Mouse (Mus musculus): ENCODE results near the gene Tnfaip2. TPM values are rescaled to one million over a fixed set of nuclear protein-coding genes. Genes with fewer than 3 reads are reported as not detected.
A peak's percentile ranks its signal among the peaks of the same experiment; 100 is the strongest.

Tnfaip2 gene
- polyA plus RNA-seq, 1 experiment from 2014 or later, result 1.3 TPM

DNA sequence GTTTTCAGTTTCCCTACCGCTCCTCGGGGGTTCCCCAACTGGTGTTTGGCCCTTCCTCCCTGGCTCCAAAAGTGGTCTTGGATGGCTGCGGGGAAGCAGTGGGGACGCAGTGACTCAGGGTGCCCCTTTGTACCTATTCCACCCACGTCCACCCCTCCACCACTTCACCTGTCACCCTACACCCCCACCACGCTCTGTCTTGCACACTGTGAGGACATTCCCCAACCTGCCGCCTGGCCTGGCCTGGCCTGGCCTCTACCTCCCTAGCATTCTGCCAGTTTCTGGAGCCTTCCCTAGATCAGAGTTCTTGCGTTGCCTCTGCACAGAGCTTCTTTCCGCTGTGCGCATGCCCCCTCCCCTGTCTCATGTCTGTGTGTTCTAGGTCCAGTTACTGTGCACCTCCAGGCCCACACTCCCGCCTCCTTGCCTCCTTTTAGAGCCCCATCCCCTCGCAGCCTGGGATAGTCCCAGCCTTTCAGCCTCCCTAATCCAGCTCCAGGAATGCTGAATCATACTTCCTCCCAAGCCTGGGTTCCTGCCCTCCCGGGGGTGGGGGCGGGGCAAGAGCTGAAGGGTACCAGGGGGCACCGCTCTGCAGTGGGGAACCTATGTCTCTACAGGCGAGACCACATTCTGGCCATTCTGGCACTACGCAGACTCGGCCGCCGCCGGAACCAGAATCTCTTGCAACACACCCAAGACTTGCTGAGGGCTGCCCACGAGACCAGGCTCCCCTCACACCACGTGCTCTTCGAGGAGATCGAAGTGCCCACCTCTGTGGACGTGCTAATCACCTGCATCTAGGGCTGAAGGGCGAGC, 12.0 kb upstream of the Tnfaip2 start:
- Histone ChIP-seq H3K4me1 (peaks cover 45% of the 10 kb centered on the region), H3K27ac (no peak overlapping the region), H3K27me3 (replicated peaks) (peaks cover 65% of the 10 kb centered on the region), H3K9ac (no peak overlapping the region; the same call in 1 of the 2 replicates), H3K4me2 (peak overlapping the region; percentile 63), H3K36me3 (replicated peaks) (no peaks in the 10 kb centered on the region), H3K4me3 (peak overlapping the region; percentile 35; the same call in 1 of the 2 replicates), H3K9me3 (no peaks in the 10 kb centered on the region)
- no peak for ATAC-seq (replicated peaks)
- 18% methylated on average over 27 of the region's 27 CpGs for WGBS

DNA sequence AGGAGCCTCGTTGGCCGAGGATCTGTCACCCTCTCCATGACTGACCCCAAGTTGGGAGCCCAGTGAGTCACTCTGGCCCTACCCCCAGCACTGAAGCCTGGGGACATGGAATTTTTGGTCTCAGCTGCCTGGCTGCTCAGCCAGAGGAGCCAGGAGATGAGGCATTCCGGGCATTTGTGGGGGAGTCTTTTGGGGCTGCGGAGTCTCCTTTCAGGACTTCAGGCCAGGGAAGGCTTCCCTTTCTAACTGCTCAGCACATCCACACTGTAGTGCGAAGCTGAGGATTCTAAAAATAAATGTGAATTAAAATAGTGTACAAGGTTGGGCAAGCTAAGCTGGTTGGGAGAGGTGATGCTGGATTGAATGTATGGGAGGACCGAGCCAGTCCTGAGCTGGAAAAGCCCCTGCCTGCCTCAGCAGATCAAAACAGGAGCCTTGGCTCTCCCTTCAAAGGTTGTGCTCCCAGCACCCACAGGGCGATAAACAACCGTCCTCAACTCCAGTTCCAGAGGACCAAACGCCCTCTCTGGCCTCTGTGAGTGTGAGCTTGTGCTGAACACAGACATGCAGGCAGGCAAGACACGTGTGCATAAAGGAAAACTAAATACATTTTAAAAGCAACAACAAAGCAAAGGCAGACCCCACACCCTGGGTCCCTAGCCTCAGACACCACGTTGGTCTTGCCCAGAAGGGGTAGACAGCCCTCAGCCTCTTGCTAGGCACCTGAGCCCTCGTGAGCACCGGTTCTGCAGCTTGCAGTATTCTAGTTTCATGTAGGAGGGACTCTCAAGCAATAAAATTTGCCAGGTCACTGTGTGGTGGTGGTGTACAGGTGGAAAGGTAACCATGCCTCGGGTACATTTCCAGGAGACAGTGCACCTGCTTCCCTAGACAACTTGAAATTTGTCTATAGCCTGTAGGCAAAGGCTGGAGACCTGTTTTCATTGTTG, 11.1 kb upstream of the Tnfaip2 start:
- WGBS, result 27% methylated on average over 14 of the region's 14 CpGs
- Histone ChIP-seq H3K4me1 (peaks cover 40% of the 10 kb centered on the region), H3K27me3 (replicated peaks) (peaks cover 58% of the 10 kb centered on the region), H3K9me3 (no peaks in the 10 kb centered on the region), H3K9ac (no peak overlapping the region), H3K4me3 (no peak overlapping the region), H3K4me2 (no peak overlapping the region), H3K36me3 (replicated peaks) (no peaks in the 10 kb centered on the region), H3K27ac (no peak overlapping the region)
- ATAC-seq (replicated peaks), result no peak

DNA sequence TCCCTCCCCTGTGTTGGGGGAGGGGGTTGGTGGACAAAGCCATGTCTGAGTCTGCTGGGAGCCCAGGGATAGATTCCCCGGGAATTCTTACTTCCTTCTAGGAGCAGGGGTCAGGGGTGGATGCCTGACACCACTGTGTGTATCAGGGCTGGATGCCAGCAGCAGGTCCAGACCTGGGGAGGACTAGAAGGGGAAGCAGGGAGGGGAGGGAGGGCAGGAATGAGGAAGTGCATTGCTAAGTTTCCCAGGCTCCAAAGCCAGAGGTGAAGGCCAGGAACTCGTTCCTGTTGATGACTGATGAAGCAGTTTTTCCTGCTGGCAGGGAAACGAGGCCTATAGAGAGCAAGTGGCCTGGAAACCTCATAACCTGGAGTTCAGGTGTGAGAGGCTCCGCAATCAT, 10.2 kb upstream of the Tnfaip2 start:
- Histone ChIP-seq H3K36me3 (replicated peaks) (no peaks in the 10 kb centered on the region), H3K4me3 (no peak overlapping the region), H3K27ac (no peak overlapping the region), H3K9ac (no peak overlapping the region), H3K27me3 (replicated peaks) (peaks cover 57% of the 10 kb centered on the region), H3K4me2 (no peak overlapping the region), H3K9me3 (no peaks in the 10 kb centered on the region), H3K4me1 (peaks cover 40% of the 10 kb centered on the region)
- WGBS, result 40% methylated on average over 4 of the region's 4 CpGs
- ATAC-seq (replicated peaks), result no peak

DNA sequence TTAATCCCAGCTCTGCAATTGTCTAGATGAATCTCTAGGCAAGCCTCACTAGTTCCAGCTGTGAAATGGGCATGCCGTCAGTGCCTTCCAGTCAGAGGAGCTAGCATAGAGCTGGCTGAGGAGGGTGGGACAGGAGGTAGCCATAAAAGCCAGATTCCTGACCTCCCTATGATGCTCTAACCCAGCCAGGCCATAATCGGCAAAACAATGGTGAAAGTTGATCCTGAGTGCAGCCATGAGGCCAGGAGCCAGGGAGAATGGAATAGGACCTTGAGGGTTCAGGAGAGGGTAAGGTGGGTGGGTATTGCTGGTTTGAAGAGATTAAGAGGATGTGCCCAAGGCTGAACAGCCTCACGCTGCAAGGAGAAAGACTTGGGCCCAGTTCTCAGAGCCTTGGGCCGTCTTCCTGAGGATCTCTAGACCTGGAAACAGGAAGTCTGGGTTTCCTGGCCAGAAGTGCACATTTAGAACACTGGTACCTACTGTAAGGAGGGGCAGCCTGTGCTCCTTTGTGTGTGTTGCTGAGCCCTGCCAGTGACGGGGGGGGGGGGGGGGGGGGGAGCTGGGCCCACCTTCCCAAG, 9.4 kb upstream of the Tnfaip2 start:
- WGBS, result 49% methylated on average over 5 of the region's 5 CpGs
- Histone ChIP-seq H3K27me3 (replicated peaks) (peaks cover 49% of the 10 kb centered on the region), H3K4me2 (no peak overlapping the region), H3K9me3 (no peaks in the 10 kb centered on the region), H3K9ac (no peak overlapping the region), H3K27ac (no peak overlapping the region), H3K4me3 (no peak overlapping the region), H3K4me1 (peaks cover 40% of the 10 kb centered on the region), H3K36me3 (replicated peaks) (no peaks in the 10 kb centered on the region)
- no peak for ATAC-seq (replicated peaks)

DNA sequence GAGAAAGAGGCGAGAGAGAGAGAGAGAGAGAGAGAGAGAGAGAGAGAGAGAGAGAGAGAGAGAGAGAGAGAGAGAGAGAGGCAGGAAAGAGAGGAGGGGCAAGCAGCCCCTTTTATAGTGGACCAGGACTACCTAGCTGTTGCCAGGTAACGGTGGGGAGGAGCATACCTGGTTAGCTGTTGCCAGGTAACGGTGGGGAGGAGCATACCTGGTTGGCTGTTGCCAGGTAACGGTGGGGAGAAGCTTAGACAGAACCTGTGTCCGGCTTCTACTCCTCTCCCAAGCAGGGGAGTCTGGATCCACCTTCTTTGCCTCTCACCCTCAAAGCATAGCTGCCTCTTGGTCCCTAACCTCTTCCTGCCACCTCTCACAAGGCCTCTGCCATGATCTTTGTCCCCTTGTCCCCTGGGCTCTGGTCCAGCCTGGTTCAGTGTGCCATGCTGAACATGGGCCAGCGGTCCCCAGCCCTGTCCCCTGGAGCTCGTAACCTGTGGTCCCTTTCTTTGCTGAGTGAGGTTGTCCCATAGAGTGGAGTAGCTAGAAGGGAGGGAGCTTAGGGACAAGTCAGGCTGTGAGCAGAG, 8.0 kb upstream of the Tnfaip2 start:
- no peak overlapping the region for H3K4me3 ChIP-seq
- peaks cover 32% of the 10 kb centered on the region for H3K4me1 ChIP-seq
- no peaks in the 10 kb centered on the region for H3K9me3 ChIP-seq
- peak overlapping the region; percentile 37 for H3K4me2 ChIP-seq
- WGBS, result 24% methylated on average over 6 of the region's 7 CpGs
- peak; percentile 93 for ATAC-seq (replicated peaks)
- no peaks in the 10 kb centered on the region for H3K36me3 ChIP-seq (replicated peaks)
- no peak overlapping the region for H3K9ac ChIP-seq
- peaks cover 35% of the 10 kb centered on the region for H3K27me3 ChIP-seq (replicated peaks)
- H3K27ac ChIP-seq, result peak overlapping the region; percentile 81

DNA sequence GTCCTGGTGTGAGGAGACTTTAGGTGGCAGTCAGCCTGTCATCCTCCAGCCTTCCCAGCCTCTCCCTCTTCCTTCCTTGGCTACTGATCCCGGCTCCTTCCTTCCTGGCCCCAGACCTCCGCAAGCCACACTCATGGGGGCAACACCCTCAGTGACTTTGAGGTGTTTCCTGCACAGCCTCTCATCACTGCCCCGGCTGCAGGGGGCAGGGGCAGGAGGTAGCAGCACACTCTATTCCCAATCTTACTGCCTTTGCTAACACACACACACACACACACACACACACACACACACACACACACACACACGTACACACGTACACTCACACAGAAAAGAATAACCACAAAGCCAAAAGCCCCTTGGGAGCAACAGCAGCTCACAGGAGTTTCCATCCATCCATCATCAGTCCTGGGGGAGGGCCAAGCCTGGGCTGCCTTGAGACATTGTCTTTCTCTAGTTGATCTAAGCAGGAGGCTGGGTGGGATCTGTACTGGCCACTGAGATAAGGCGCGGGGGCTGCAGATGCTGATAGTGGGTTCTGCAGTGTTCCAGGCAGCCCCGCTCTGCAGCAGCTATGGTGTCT, 7.4 kb upstream of the Tnfaip2 start:
- Histone ChIP-seq H3K9ac (no peak overlapping the region), H3K36me3 (replicated peaks) (no peaks in the 10 kb centered on the region), H3K4me3 (no peak overlapping the region), H3K4me2 (peak overlapping the region; percentile 37; the same call in 1 of the 2 replicates), H3K27me3 (replicated peaks) (peaks cover 32% of the 10 kb centered on the region), H3K9me3 (no peaks in the 10 kb centered on the region), H3K27ac (peak overlapping the region; percentile 81), H3K4me1 (peaks cover 26% of the 10 kb centered on the region)
- WGBS, result 49% methylated on average over 8 of the region's 8 CpGs
- peak; percentile 31 for ATAC-seq (replicated peaks)

DNA sequence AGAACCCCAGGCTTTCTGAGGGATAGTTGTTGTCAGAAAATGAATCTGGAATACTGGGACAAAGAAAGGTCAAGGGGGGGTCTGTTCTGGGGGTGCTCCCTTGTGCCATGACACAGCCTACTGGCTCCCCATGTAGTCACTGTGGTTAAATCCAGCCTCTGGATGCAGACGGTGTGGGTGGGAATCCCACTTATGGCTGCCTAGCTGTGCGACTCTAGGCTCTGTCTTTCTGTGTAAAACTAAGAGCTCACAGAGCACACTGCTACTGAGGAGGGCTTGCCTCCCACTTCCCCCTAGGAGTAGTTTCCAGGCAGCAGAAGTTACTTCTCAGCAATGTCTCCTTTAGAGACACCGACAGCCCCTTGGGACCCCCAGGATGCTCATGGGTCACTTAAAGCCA, 6.1 kb upstream of the Tnfaip2 start:
- Histone ChIP-seq H3K9ac (no peak overlapping the region), H3K9me3 (no peaks in the 10 kb centered on the region), H3K4me1 (peaks cover 20% of the 10 kb centered on the region), H3K27me3 (replicated peaks) (peaks cover 18% of the 10 kb centered on the region), H3K4me3 (no peak overlapping the region), H3K36me3 (replicated peaks) (no peaks in the 10 kb centered on the region), H3K4me2 (no peak overlapping the region), H3K27ac (no peak overlapping the region)
- ATAC-seq (replicated peaks), result no peak
- 81% methylated on average over 3 of the region's 3 CpGs for WGBS

DNA sequence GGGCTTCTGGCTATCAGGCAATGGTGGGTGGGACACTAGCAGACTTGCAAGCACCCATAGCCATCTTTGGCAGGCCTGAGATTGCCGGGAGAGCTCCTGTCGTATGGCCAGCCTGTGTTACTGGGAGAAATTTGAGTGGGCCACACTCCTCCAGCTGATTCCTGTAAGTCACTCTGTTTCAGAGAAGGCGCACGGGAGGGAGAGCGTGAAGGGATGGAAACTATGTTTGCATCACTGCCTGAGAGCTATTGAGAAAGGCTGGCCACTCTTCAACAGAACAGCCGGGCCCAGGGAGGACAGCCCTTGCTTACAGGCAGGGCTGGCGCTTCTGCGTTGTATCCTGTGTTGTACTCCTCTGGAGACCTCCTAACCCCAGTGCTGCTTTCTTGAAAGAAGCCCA, 5.6 kb upstream of the Tnfaip2 start:
- ATAC-seq (replicated peaks), result no peak
- Histone ChIP-seq H3K4me3 (no peak overlapping the region), H3K27me3 (replicated peaks) (peaks cover 18% of the 10 kb centered on the region), H3K9me3 (no peaks in the 10 kb centered on the region), H3K9ac (no peak overlapping the region), H3K4me2 (no peak overlapping the region), H3K36me3 (replicated peaks) (no peaks in the 10 kb centered on the region), H3K4me1 (peaks cover 20% of the 10 kb centered on the region), H3K27ac (no peak overlapping the region)
- WGBS, result 77% methylated on average over 8 of the region's 8 CpGs

DNA sequence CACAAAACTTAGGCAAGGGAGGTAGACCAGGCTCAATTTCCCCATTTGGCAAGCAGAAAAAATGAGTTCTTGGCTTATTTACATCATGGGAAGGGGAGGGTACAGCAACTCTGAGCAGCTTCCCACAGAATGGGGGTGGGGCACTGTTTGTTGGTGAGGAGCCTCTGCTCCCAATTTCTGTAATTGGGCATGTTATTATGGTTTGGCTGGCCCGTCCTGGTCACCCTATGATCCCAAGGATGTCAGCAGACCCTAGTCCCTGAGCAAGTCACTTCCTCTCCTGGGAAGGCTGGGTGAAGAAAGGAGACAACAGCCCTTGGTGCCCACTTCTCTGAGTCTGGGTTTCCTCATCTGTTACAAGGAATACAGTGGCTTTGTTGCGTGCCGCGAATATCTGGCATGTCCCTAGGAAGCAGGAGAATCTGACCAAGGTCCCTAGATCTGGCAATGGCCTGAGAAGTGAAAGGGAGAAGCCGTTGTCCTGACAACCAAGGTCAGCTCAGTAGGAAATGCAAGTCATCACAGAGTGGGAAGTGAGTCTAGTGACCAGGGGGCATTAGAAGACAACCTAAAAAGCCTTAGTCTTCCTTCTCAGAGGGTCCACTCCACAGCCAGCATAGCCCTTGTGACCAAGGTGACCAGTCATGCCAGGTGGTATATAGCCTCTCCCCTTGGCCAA, 4.9 kb upstream of the Tnfaip2 start:
- Histone ChIP-seq H3K9ac (no peak overlapping the region), H3K9me3 (no peaks in the 10 kb centered on the region), H3K27me3 (replicated peaks) (peaks cover 18% of the 10 kb centered on the region), H3K36me3 (replicated peaks) (no peaks in the 10 kb centered on the region), H3K4me2 (no peak overlapping the region), H3K4me1 (peaks cover 25% of the 10 kb centered on the region), H3K27ac (no peak overlapping the region), H3K4me3 (no peak overlapping the region)
- ATAC-seq (replicated peaks), result no peak
- 79% methylated on average over 5 of the region's 5 CpGs for WGBS

DNA sequence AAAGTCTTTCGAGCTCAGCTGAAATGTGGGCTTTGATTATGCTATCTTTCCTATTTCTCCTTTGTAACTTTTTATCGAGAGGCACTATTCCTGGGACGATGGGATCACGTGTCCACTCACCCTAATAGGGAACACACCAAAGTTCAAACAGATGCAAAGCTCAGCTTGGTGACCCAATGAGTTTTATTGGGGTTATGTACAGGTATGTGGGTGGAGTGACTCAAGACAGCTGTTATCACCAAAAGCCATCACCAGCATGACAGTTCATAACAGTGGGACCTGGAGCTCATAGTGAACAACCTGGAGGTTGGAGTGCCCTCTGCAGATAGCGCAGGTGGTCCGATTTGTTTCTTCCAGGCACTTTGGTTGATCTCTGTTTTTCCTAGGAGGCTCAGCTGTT, 3.4 kb upstream of the Tnfaip2 start:
- peaks cover 25% of the 10 kb centered on the region for H3K27me3 ChIP-seq (replicated peaks)
- H3K36me3 ChIP-seq (replicated peaks), result no peaks in the 10 kb centered on the region
- no peaks in the 10 kb centered on the region for H3K9me3 ChIP-seq
- peaks cover 21% of the 10 kb centered on the region for H3K4me1 ChIP-seq
- no peak overlapping the region for H3K9ac ChIP-seq
- H3K4me2 ChIP-seq, result no peak overlapping the region
- 85% methylated on average over 6 of the region's 6 CpGs for WGBS
- ATAC-seq (replicated peaks), result no peak
- no peak overlapping the region for H3K4me3 ChIP-seq
- H3K27ac ChIP-seq, result no peak overlapping the region

DNA sequence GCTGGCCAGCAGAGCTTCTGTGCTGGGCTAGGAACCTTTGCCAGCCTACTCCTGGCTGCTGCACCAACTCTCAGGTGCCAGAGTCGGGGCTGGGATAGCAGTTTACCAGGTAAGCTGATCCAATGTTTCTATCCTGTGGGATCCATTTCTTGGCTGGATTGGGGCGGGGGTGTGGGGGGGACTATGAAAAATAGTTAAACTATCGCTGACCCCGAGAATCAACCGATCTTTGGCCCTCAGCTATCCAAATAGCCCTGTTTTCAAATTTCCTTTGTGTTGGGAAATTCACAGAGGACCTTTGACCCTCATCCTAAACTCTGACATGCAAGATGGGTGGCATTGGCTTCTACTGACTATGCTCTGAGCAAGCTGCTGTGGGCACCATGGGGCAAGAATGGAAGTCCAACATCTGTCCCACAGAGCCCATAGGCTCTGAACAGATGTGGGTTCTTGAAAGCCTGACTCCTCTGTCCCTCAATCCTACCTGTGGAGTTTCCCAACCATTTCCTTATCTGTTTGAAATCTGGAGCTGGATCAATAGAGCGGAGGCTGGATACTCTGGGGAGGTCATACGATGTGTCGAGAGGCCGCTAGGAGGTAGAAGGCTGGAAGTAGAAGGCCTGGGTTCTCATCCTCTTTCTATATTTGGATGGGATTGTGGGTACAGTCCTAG, 1.4 kb upstream of the Tnfaip2 start:
- Histone ChIP-seq H3K9ac (no peak overlapping the region), H3K9me3 (no peaks in the 10 kb centered on the region), H3K36me3 (replicated peaks) (no peaks in the 10 kb centered on the region), H3K4me1 (peaks cover 15% of the 10 kb centered on the region), H3K27ac (no peak overlapping the region), H3K4me3 (no peak overlapping the region), H3K4me2 (no peak overlapping the region), H3K27me3 (replicated peaks) (peaks cover 45% of the 10 kb centered on the region)
- WGBS, result 94% methylated on average over 9 of the region's 9 CpGs
- no peak for ATAC-seq (replicated peaks)
